Mouse (Mus musculus) cortical plate, adult 2 months (tissue): Measurements from ENCODE around the gene Vinac1.

Source experiments
- CTCF ChIP-seq: fragments of 200-500 bp; IDR thresholded peaks from 2 replicates; pipeline ENCODE4 v1.5.1; 2011; ENCODE audit warnings: mild to moderate bottlenecking, control low read depth, low read length; ENCODE audit not compliant: insufficient read depth; ENCODE audit errors: extremely low read depth
- POLR2A ChIP-seq: fragments of 200-500 bp; IDR thresholded peaks from 2 replicates; pipeline ENCODE4 v1.6.1; 2011; ENCODE audit warnings: mild to moderate bottlenecking, low read length, control low read depth; ENCODE audit not compliant: insufficient read depth; ENCODE audit errors: extremely low read depth

GRCm38 (mm10) chr2:129065437-129066282, 17.7 kb upstream of the Vinac1 start, which contains the start of gene Ttl:
- TF ChIP-seq CTCF (no peak), POLR2A (peak; percentile 55)
